Mouse (Mus musculus) hindbrain, embryonic 14.5 days (tissue): ENCODE data around the gene Wfdc10. TPM values are rescaled to one million over a fixed set of nuclear protein-coding genes. Genes with fewer than 3 reads are reported as not detected.

Source experiments
- ATAC-seq: fragments of 200-750 bp; cut with Nextera tagmentation; 2 replicates; pipeline ENCODE4 v1.8.0; 2017; ENCODE audit warnings: moderate number of reproducible peaks, mild to moderate bottlenecking, moderate TSS enrichment, moderate library complexity; ENCODE audit not compliant: low FRiP score
- DNase-seq: peaks from one replicate; pipeline ENCODE4 v3.0.0-alpha.2; 2015; ENCODE audit warnings: low spot score
- H3K27ac ChIP-seq: fragments of 300-500 bp; sonication (generic); 2 replicates; pipeline ENCODE4 v1.5.1; 2014; ENCODE audit warnings: mild to moderate bottlenecking, moderate library complexity
- H3K27me3 ChIP-seq: fragments of 300-500 bp; sonication (generic); 2 replicates; pipeline ENCODE4 v1.6.1; 2014; ENCODE audit warnings: mild to moderate bottlenecking, low read length, mixed read lengths; ENCODE audit not compliant: control insufficient read depth, insufficient read depth
- H3K36me3 ChIP-seq: fragments of 300-500 bp; sonication (generic); replicated peaks from 2 replicates; pipeline ENCODE4 v1.6.1; 2014; ENCODE audit not compliant: control insufficient read depth, insufficient read depth
- H3K4me1 ChIP-seq: fragments of 300-500 bp; sonication (generic); replicated peaks from 2 replicates; pipeline ENCODE4 v1.6.1; 2014; ENCODE audit warnings: antibody characterized with exemption, low read length, mixed read lengths; ENCODE audit not compliant: control insufficient read depth, insufficient read depth
- H3K4me2 ChIP-seq: fragments of 300-500 bp; sonication (generic); replicated peaks from 2 replicates; pipeline ENCODE4 v1.6.1; 2014; ENCODE audit warnings: mild to moderate bottlenecking, moderate library complexity
- H3K4me3 ChIP-seq: fragments of 300-500 bp; sonication (generic); replicated peaks from 2 replicates; pipeline ENCODE4 v1.5.1; 2014; ENCODE audit warnings: mild to moderate bottlenecking, low read length
- H3K9ac ChIP-seq: fragments of 300-500 bp; sonication (generic); 2 replicates; pipeline ENCODE4 v1.6.1; 2014
- H3K9me3 ChIP-seq: fragments of 300-500 bp; sonication (generic); 2 replicates; pipeline ENCODE4 v1.6.1; 2016; ENCODE audit warnings: low read length; ENCODE audit not compliant: control insufficient read depth
- WGBS: fragments of 180-500 bp; shearing (Covaris S2); extraction: QIAGEN DNeasy Blood & Tissue Kit; methylation state at CpG from one replicate; pipeline ENCODE4 v1.1.7; 2014; 5-methylcytosine and 5-hydroxymethylcytosine counted together
- polyA plus RNA-seq: library from polyadenylated mRNA; unstranded; fragments of >200 nt; fragmentation: Nextera tagmentation; extraction: Ambion mirVana; gene quantifications from 2 replicates; pipeline ENCODE4 v1.2.1, GENCODE M21; 2014

Gene Wfdc10
- polyA plus RNA-seq, 1 experiment from 2014 or later: not detected

GRCm38 (mm10) chr2:164641881-164642673, 13.8 kb upstream of the Wfdc10 start:
- DNase-seq (no peak), ATAC-seq (no peak)
- no peaks in the 10 kb centered on the region for H3K36me3 ChIP-seq
- no peaks in the 10 kb centered on the region for H3K27me3 ChIP-seq
- H3K4me3 ChIP-seq: no peak overlapping the region
- H3K9ac ChIP-seq: no peak overlapping the region
- no peaks in the 10 kb centered on the region for H3K4me1 ChIP-seq
- H3K27ac ChIP-seq: no peak overlapping the region
- WGBS: 72% methylated on average over 13 of the region's 13 CpGs
- H3K4me2 ChIP-seq: no peak overlapping the region
- no peaks in the 10 kb centered on the region for H3K9me3 ChIP-seq

GRCm38 (mm10) chr2:164656483-164656882, 637 bp downstream of the Wfdc10 start, which contains the start of gene Wfdc9:
Gene Wfdc9 (minus strand): TSS chr2:164656583.
- Histone ChIP-seq H3K4me2 (no peak within 1 kb of the TSS), H3K9me3 (no peaks in the 10 kb centered on the region), H3K36me3 (no peaks in the 10 kb centered on the region), H3K4me1 (no peaks in the 10 kb centered on the region), H3K27me3 (no peaks in the 10 kb centered on the region), H3K4me3 (no peak within 1 kb of the TSS), H3K27ac (no peak within 1 kb of the TSS), H3K9ac (no peak within 1 kb of the TSS)
- no peak for ATAC-seq
- no peak for DNase-seq
- WGBS: 87% methylated on average over 9 of the region's 9 CpGs

GRCm38 (mm10) chr2:164664851-164665250, 9.0 kb downstream of the Wfdc10 start:
- WGBS: 85% methylated on average over 7 of the region's 7 CpGs

GRCm38 (mm10) chr2:164670261-164670660, 14.4 kb downstream of the Wfdc10 start:
- 87% methylated on average over 5 of the region's 5 CpGs for WGBS
- no peak overlapping the region for H3K27ac ChIP-seq
- no peak for ATAC-seq

More at GRCm38 (mm10) chr2:164664851-164665250, 9.0 kb downstream of the Wfdc10 start:
- H3K4me2 ChIP-seq: no peak overlapping the region
- no peak for ATAC-seq
- no peak overlapping the region for H3K9ac ChIP-seq
- H3K27me3 ChIP-seq: no peaks in the 10 kb centered on the region
- no peaks in the 10 kb centered on the region for H3K36me3 ChIP-seq
- no peaks in the 10 kb centered on the region for H3K9me3 ChIP-seq
- no peaks in the 10 kb centered on the region for H3K4me1 ChIP-seq
- no peak overlapping the region for H3K4me3 ChIP-seq
- H3K27ac ChIP-seq: no peak overlapping the region
- no peak for DNase-seq

GRCm38 (mm10) chr2:164670938-164671337, 15.1 kb downstream of the Wfdc10 start:
- H3K9me3 ChIP-seq: no peaks in the 10 kb centered on the region
- H3K36me3 ChIP-seq: no peaks in the 10 kb centered on the region
- no peak overlapping the region for H3K9ac ChIP-seq
- ATAC-seq: no peak
- H3K4me1 ChIP-seq: no peaks in the 10 kb centered on the region
- H3K4me2 ChIP-seq: no peak overlapping the region
- DNase-seq: no peak
- H3K27ac ChIP-seq: no peak overlapping the region
- no peak overlapping the region for H3K4me3 ChIP-seq
- no peaks in the 10 kb centered on the region for H3K27me3 ChIP-seq
- WGBS: 22% methylated on average over 1 of the region's 1 CpGs

More at GRCm38 (mm10) chr2:164670261-164670660, 14.4 kb downstream of the Wfdc10 start:
- Histone ChIP-seq H3K9ac (no peak overlapping the region), H3K4me2 (no peak overlapping the region), H3K36me3 (no peaks in the 10 kb centered on the region), H3K4me1 (no peaks in the 10 kb centered on the region), H3K4me3 (no peak overlapping the region), H3K9me3 (no peaks in the 10 kb centered on the region), H3K27me3 (no peaks in the 10 kb centered on the region)
- DNase-seq: no peak

- Histone ChIP-seq H3K4me3 (no peak within 1 kb of the TSS), H3K27me3 (no peaks in the 10 kb centered on the region), H3K36me3 (no peaks in the 10 kb centered on the region), H3K9ac (no peak within 1 kb of the TSS), H3K9me3 (no peaks in the 10 kb centered on the region), H3K27ac (no peak within 1 kb of the TSS), H3K4me1 (peaks cover 4% of the 10 kb centered on the region; the same call in 1 of the 2 replicates), H3K4me2 (no peak within 1 kb of the TSS)
- 81% methylated on average over 7 of the region's 7 CpGs for WGBS
- ATAC-seq: no peak
- no peak for DNase-seq
Observed at GRCm38 (mm10) chr2:164673987-164674386, 18.1 kb downstream of the Wfdc10 start, which contains the start of gene Wfdc11. Gene Wfdc11 (minus strand): TSS chr2:164674087.

- peaks cover 5% of the 10 kb centered on the region; the same call in 1 of the 2 replicates for H3K4me1 ChIP-seq
- no peaks in the 10 kb centered on the region for H3K36me3 ChIP-seq
- H3K9me3 ChIP-seq: no peaks in the 10 kb centered on the region
- H3K9ac ChIP-seq: no peak overlapping the region
- ATAC-seq (no peak), DNase-seq (no peak)
- no peak overlapping the region for H3K4me2 ChIP-seq
- WGBS: 81% methylated on average over 7 of the region's 7 CpGs
- H3K27ac ChIP-seq: no peak overlapping the region
- no peak overlapping the region for H3K4me3 ChIP-seq
- no peaks in the 10 kb centered on the region for H3K27me3 ChIP-seq
Observed at GRCm38 (mm10) chr2:164676103-164676502, 20.3 kb downstream of the Wfdc10 start.

GRCm38 (mm10) chr2:164676916-164677685, 21.3 kb downstream of the Wfdc10 start:
- peaks cover 5% of the 10 kb centered on the region; the same call in 1 of the 2 replicates for H3K4me1 ChIP-seq
- no peak for DNase-seq
- H3K4me3 ChIP-seq: no peak overlapping the region
- ATAC-seq: no peak
- no peaks in the 10 kb centered on the region for H3K9me3 ChIP-seq
- H3K4me2 ChIP-seq: no peak overlapping the region
- no peaks in the 10 kb centered on the region for H3K27me3 ChIP-seq
- H3K27ac ChIP-seq: no peak overlapping the region
- 90% methylated on average over 16 of the region's 16 CpGs for whole genome bisulfite sequencing
- H3K36me3 ChIP-seq: no peaks in the 10 kb centered on the region
- no peak overlapping the region for H3K9ac ChIP-seq
